Mouse (Mus musculus): Measurements from ENCODE around the gene Hexim1.

GRCm38 (mm10) chr11:103142441-103143182, 26.6 kb downstream of the Hexim1 start:
- TF ChIP-seq CTCF (IDR thresholded peaks at IDR 0.05; ENCODE audit: control insufficient read depth, insufficient read depth, insufficient replicate concordance, low read depth, low read length), result no peak
- no peak for TF ChIP-seq POLR2A (IDR thresholded peaks at IDR 0.05; ENCODE audit: control insufficient read depth, low read depth, low read length)
